Mouse (Mus musculus) cerebellum, postnatal 14 days (tissue): ENCODE measurements around the gene Kcnk3.
A peak's percentile ranks its signal among the peaks of the same experiment; 100 is the strongest.

ENCODE experiments used
- DNase-seq, 2 experiments: peaks; one replicate each; pipeline ENCODE4 v3.0.0; 2021; ENCODE audit warnings: mixed read lengths in 2 of 2

The Kcnk3 gene

DNA sequence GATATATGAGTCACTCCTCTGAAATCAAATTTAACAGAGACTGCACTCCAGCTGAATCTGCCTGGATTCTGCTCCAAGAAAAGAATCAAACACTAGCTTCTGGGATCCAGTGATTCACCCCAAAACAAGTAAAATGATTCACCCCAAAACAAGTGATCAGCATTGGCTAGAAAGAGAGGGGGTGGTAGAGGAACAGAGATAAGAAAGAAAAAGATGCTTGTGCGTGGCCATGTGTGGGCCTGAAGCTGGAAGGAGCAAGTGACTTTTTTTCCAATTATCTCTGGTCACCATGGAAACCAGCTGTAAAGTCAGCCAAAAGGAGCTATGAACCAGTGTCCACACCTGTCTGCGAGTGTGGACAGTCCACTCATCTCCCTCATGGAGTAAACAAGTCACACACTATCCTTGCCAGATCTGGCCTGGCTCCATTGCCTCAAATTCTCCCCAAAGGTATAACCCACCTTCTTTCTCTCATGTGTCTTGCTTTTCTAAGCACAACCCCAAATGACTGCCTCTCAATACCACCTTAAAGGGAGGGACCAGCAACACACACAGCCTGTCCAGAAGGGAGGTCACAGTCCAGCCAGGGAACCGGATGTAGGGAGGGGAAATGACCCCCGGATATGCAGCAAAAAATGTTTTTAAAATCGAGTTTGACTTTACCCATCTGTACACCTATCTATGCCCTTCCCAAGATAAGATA lies 55.7 kb downstream of the Kcnk3 start:
- DNase-seq = no peak

DNA sequence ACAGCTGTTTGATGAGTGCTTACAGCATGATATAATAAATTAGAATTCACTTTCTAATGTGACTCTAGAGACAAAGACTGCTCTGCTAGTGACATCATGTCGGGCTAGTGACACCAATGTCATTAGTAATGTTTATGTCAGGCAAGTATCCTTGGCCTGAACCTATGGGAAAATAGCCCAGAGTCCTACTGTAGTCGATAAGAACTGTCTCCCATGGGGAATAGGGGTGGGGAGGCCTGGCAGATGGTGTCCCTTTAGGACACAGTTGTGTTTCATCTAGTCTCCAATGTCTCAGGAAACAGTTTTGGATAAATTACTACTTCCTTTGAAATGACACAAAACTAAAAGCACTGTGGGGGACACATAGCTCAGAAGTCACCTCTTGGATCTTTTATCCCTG lies 58.1 kb downstream of the Kcnk3 start:
- no peak for DNase-seq

- no peak for DNase-seq
Observed at GRCm38 (mm10) chr5:30647396-30647795, 59.4 kb downstream of the Kcnk3 start.

DNA sequence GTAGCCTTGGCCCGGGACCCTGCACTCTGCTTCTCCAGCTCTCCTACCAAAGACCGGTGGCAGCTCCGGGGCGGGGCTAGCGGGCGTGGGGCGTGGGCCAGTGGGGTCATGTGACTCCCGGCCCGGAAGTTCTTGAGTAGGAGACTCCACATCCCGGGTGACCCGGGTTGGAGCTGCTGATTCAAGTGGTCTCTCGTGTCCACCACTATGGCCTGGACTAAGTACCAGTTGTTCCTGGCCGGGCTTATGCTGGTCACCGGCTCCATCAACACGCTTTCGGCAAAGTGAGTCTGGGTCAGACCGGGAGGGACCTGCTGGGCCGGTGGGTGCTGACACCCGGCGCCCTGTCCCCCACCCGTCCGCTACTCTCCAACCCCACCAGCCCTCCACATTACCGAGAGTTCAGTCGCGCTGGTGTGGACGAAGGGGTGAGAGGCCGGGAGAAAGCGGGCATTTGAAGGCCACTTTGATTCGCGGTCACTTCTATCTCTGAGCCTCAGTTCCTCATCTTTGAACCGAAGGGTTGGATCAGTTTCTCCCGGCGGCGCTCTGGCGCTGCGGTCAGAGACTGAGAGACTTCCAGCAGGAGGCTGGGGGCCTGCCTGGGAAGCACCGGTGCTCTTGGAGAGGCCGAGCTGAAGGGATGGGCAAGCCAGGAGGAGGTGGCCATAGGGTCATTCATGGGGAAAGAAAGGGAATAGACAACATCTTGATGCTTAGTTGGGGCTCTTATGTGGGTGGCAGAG lies 60.0 kb downstream of the Kcnk3 start, which contains the start of gene Slc35f6:
TSS of gene Slc35f6 (plus strand) at position 119 of the 746 bp plus-strand sequence.
- DNase-seq = peak; percentile 95 to 96

GRCm38 (mm10) chr5:30649558-30649957 lies 61.6 kb downstream of the Kcnk3 start:
- no peak for DNase-seq

DNA sequence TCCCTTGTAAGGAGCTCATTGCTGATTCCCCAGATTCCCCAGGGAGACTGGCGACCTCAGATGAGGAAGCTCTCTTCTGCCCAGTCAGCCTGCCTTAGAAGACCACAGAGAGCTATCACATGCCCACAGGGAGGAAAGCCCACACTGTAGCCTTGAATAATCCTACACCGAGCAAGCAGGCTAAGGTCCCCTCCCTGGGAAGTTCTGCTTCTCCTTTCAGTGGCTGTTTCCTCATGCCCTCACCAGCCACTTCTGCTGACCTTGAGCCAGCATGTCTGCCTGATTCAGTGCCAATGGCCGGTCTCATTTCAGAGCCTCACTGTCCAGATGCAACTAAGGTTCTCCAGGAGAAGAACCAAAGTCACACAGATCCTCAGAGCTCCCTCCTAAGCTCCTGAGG lies 62.8 kb downstream of the Kcnk3 start:
- DNase-seq = no peak

DNA sequence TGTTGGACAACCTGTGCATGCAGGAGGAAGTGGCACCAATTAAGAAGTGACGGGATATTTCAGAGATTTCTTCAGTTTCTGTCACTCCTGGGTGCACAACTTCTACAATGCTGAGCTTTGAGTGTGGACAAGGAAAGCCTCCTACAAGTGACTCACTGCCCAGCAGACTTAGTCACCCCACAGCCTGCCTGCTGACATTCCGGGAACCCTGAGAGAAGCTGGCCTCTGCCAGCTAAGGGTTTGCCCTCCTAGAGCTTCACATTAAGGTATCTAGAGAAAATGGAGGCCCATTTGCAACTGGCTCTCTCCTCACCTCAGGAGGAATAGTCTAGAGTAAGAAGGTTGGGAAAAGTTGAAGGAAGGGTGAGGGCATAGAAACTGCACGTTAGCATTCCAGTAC lies 63.6 kb downstream of the Kcnk3 start:
- no peak for DNase-seq

GRCm38 (mm10) chr5:30653246-30653645 lies 65.3 kb downstream of the Kcnk3 start:
- DNase-seq = no peak

- DNase-seq = no peak
Observed at GRCm38 (mm10) chr5:30655042-30655441, 67.1 kb downstream of the Kcnk3 start.

- no peak for DNase-seq
Observed at GRCm38 (mm10) chr5:30655526-30656195, 67.7 kb downstream of the Kcnk3 start.

DNA sequence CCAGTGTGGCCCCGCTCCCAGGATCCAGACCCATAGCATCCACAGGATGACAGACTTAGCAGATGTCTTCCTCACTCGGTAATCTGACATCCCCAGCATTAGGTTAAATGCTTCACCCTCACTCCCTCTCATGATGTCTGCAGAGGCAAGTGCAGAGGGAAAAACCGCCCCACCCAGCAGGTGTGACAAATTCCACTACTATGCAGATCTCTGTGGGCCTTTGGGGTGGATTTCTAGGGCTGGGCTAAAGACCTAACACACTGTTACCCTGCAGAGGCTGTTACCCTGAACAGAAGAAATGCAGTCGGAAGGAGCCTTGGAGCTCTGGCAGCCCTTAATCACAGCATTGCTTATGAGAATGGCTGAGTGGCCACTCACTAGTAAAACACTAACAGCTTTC lies 71.1 kb downstream of the Kcnk3 start:
- DNase-seq = no peak

GRCm38 (mm10) chr5:30660278-30660677 lies 72.3 kb downstream of the Kcnk3 start:
- no peak for DNase-seq

DNA sequence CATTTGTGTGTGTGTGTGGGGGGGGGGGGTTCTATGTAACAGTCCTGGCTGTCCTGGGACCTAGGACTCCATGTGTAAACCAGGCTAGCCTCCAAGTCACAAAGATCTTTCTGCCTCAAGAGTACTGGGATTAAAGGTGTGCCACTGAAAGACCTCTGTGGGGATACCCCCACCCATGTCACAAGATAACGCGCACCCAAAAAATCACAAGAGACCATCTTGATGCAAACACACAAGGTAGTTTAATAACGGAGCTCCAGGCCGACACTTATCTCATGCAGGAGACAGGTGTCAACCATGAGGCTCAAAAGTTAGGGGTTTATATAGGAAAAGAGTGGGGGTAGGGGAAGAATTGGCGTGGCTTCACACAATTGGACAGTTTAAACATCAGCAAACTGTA lies 72.8 kb downstream of the Kcnk3 start:
- no peak for DNase-seq

DNA sequence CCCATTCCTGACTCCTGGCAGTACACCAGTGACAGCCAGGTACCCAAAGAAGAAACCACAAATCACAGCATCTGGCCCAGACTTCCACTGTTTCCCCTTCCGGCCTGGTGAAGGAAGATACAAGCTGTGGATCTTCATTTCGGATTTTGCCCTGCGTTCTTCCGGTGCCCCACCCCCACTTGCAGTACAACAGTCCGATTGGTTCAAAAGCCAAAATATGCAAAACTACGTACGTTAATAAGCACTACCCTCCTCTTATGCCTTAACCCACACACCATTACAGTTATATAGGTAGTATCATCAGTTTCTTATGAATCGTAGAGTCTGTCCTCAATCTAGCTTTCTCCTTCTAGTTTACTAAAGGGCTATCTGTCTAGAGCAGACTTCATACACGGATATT lies 77.4 kb downstream of the Kcnk3 start:
- DNase-seq = no peak

DNA sequence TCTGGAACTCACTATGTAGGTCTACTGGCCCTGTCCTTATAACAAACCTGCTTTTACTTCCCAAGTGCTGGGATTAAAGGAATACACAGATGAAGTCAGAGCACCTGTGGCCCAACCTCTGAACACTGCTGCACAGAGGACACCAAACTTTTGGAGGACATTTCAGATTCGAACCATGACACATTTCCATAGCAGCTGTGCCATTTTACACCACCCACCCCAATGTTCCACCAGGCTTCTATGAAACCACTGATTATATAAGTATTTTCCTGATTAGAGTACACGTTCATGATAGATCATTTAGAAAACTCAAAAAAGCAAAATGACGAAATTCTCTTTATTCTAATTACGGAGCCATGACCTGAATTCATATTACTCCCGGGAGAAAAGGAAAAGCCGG lies 78.0 kb downstream of the Kcnk3 start:
- no peak for DNase-seq

- peak; percentile 89 to 91 for DNase-seq
Observed at GRCm38 (mm10) chr5:30666391-30667195, 78.6 kb downstream of the Kcnk3 start, which contains the start of gene Cenpa. Gene Cenpa, plus strand, starts transcription at chr5:30666777.

DNA sequence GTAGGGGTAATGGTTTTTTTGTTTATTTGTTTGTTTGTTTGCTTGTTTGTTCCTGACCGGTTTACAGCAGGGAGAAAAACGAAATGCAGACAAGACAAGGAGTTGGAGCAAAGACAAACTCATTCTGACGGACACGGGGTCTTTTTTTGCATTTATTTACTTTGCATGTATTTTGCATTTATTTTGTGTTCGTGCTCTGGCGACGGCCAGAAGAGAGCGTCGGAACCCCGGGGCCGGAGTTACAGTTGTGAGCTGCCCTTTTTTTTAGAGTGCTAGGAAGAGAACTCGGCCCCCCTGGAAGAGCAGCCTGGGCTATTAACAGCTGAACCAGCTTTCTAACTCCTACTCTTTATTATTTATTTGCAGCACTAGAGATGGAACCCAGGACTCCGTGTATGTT lies 79.2 kb downstream of the Kcnk3 start:
- DNase-seq = no peak

GRCm38 (mm10) chr5:30667686-30668085 lies 79.7 kb downstream of the Kcnk3 start:
- no peak for DNase-seq

- DNase-seq = no peak
Observed at GRCm38 (mm10) chr5:30668637-30669495, 80.9 kb downstream of the Kcnk3 start.

DNA sequence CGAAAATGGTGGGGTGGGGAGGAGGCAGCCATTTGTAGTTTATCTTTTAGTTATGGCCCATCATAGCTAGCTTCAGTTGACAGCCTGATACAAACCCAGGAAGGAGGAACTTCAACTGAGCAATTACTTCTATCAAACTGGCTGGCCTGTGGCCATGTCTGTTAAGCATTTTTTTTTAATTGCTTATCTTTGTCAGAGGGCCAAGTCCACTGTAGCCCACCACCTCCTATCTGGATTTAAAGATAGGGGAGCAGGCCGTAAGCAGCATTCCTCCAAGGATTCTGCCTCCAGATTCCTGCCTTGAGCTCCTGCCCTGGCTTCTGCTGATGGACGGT lies 81.5 kb downstream of the Kcnk3 start:
- DNase-seq = no peak

DNA sequence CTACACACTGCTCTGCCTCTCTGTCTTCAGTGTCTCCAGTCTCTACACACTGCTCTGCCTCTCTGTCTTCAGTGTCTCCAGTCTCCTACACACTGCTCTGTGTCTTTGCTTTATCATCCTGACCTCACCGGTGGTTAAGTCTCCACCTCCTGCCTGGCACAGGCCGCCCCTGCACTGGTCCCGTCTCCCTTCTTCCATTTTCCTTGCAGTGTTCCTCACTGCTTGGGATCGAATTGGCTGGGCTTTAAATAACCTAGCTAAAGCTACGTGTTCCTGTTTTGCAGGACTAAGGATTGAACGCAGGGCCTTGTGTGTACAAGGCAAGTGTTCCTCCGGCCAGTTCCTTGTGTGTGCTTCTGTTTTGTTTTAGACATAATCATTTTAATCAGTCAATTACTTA lies 82.1 kb downstream of the Kcnk3 start:
- DNase-seq = no peak

DNA sequence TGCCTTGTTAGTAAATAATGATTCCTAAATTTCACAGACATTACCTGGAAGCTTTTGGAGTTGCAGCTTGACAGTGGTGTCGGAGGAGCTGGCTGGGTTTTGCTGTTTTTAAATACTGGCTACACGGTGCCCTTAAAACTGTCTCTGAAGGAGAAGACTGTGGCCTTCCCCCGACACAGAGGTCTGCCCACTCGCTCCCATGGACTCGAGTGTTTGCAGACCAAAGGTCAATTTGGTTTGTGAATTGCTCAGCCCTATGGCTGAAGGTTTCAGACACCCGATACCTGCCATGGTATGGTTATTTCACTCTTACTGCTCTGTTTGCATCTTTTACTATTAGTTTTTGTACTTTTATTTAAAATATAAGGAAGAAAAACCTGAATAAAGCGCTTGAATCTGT lies 86.0 kb downstream of the Kcnk3 start:
- no peak for DNase-seq
